Mouse (Mus musculus) bone marrow, adult 2 months (tissue): ENCODE results near the gene Usp49.

Experiments used
- CTCF ChIP-seq: fragments of 200-500 bp; IDR thresholded peaks from 2 replicates; pipeline ENCODE4 v1.5.1; 2011; ENCODE audit warnings: low read length, control low read depth; ENCODE audit not compliant: control insufficient read depth, insufficient read depth
- POLR2A ChIP-seq: fragments of 200-500 bp; IDR thresholded peaks from 2 replicates; pipeline ENCODE4 v1.6.1; 2011; ENCODE audit warnings: low read depth, mild to moderate bottlenecking, control low read depth, low read length, borderline replicate concordance; ENCODE audit not compliant: control insufficient read depth

DNA sequence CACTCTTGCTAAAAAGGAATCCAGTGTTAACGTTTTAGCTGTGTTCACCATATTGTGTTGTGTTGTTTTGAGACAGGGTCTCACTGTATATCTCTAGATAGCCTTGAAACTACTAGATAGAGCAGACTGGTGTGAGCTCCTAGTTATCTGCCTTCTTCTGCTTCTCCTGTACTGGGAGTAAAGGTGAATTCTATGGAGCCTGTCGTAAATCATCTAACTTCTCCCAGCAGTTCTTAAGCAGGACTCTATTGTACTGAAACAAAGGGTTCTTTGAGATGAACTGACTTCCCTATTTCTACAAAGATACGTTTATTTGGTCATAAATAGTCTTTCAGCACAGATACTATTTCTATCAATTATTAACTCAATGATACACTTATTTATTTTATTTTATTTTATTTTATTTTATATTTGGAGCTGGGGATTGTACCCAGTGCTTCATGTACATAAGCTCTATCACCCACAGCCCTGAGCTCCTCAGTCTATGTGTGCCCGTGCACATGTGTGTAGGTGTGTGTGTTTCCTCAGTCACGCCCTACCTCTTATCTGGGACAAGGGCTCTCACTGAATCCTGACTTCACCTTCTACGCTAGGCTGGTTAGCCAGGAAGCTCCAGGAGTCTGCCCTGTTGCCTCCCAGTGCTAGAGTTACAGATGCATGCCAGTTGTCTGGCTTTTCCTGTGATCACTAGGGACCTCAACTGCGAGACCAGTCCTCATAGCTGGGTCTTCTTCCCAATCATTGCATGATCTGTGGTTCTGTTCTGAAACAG lies 3.7 kb downstream of the Usp49 start:
- TF ChIP-seq POLR2A (no peak), CTCF (no peak)
